In genomic region chr2:161052175-161052574, GRCm38 (mm10) we compare ENCODE assay signal across 14 mouse cellular contexts.
"Had no signal": no experiment of that assay in that cellular context is flagged by ENCODE, and none has a peak within 500 bp of the region (broad histone marks: within the 10 kb centered on the region; RNA-seq: fewer than 3 reads in every experiment).

No protein-coding gene starts in this region.

- ATAC-seq: midbrain, embryonic 13.5 days; midbrain, embryonic 15.5 days had no signal

- H3K4me1 ChIP-seq: midbrain, embryonic 15.5 days; neural tube, embryonic 12.5 days; stomach, embryonic 15.5 days had no signal

- H3K4me2 ChIP-seq: lung, embryonic 14.5 days; midbrain, embryonic 11.5 days; midbrain, embryonic 13.5 days; midbrain, embryonic 15.5 days; neural tube, embryonic 12.5 days; stomach, embryonic 15.5 days had no signal

- H3K36me3 ChIP-seq: midbrain, embryonic 15.5 days; stomach, embryonic 15.5 days had no signal

- H3K27me3 ChIP-seq: megakaryocyte, embryonic 14.5 days; midbrain, embryonic 13.5 days; midbrain, embryonic 15.5 days; neural tube, embryonic 12.5 days; stomach, embryonic 15.5 days had no signal

- H3K4me3 ChIP-seq: megakaryocyte, embryonic 14.5 days; midbrain, embryonic 13.5 days; midbrain, embryonic 15.5 days; neural tube, embryonic 12.5 days; stomach, embryonic 15.5 days had no signal

- H3K27ac ChIP-seq: liver, embryonic 14.5 days; macrophage; midbrain, embryonic 13.5 days; midbrain, embryonic 15.5 days; neural tube, embryonic 12.5 days; stomach, embryonic 15.5 days had no signal

- H3K9ac ChIP-seq: liver, embryonic 14.5 days; lung, embryonic 14.5 days; midbrain, embryonic 13.5 days; midbrain, embryonic 15.5 days; neural tube, embryonic 12.5 days; stomach, embryonic 15.5 days had no signal

- H3K9me3 ChIP-seq: megakaryocyte, embryonic 14.5 days; midbrain, embryonic 13.5 days; midbrain, embryonic 15.5 days; neural tube, embryonic 12.5 days; stomach, embryonic 15.5 days had no signal

- DNase-seq: lung, adult 18-20 months; lung, embryonic 14.5 days; lung, postnatal 10 days; right cerebral cortex, postnatal 14 days; thymus, postnatal 25 days; thymus, postnatal 4 days had no signal
